Mouse (Mus musculus) CH12.LX (cell line): ENCODE measurements at regions not wholly inside any gene's neighbourhood (a gene's known extent, or its start where the extent isn't known, plus 50 kb on each side); places are given as distances from the start of the nearest gene placed in this dataset.
A peak's percentile ranks its signal among the peaks of the same experiment; 100 is the strongest.

Source experiments
- DNase-seq: peaks from one replicate; pipeline ENCODE4 v3.0.0-alpha.2; 2013; ENCODE audit errors: extremely low read depth
- H3K27ac ChIP-seq: 2 replicates; pipeline ENCODE4 v1.5.1; 2012; ENCODE audit warnings: low read depth, mild to moderate bottlenecking, control low read depth, moderate library complexity; ENCODE audit not compliant: insufficient read depth
- H3K27me3 ChIP-seq: replicated peaks from 2 replicates; pipeline ENCODE3; 2012; ENCODE audit warnings: inconsistent platforms
- H3K36me3 ChIP-seq, 2 experiments: replicated peaks in 1 of 2; 2 replicates each; pipeline versions ENCODE3 to v1.6.1; 2012; ENCODE audit warnings: inconsistent platforms in 1 of 2, low read length in 1 of 2, mild to moderate bottlenecking in 1 of 2, mixed read lengths in 1 of 2, moderate library complexity in 1 of 2; ENCODE audit not compliant: control insufficient read depth in 1 of 2, insufficient read depth in 1 of 2
- H3K4me1 ChIP-seq, 2 experiments: 2 replicates each; pipeline ENCODE4 v1.6.1; 2012; ENCODE audit warnings: inconsistent platforms in 1 of 2, moderate library complexity in 1 of 2; ENCODE audit not compliant: insufficient read depth in 2 of 2, control insufficient read depth in 1 of 2
- H3K4me2 ChIP-seq: 2 replicates; pipeline ENCODE4 v1.6.1; 2012; ENCODE audit warnings: low read depth, mild to moderate bottlenecking, control low read depth; ENCODE audit not compliant: poor library complexity, insufficient read depth, severe bottlenecking
- H3K4me3 ChIP-seq, 3 experiments: fragments of 150-350 bp in 1 of 3; sonication (generic) in 1 of 3; replicated peaks in 1 of 3; 2 replicates each; pipeline versions ENCODE3 to v1.5.1; 2011 to 2012; ENCODE audit warnings: low read depth in 2 of 3, low read length in 2 of 3, mild to moderate bottlenecking in 2 of 3, moderate library complexity in 2 of 3, control low read depth in 1 of 3, improper control_type of control experiment in 1 of 3, inconsistent platforms in 1 of 3, mixed read lengths in 1 of 3; ENCODE audit not compliant: poor library complexity in 1 of 3
- H3K79me2 ChIP-seq: replicated peaks from 2 replicates; pipeline ENCODE4 v1.6.1; 2012; ENCODE audit warnings: mild to moderate bottlenecking, moderate library complexity; ENCODE audit not compliant: control insufficient read depth, poor library complexity, insufficient read depth, severe bottlenecking; ENCODE audit errors: extremely low read depth
- H3K9ac ChIP-seq: 2 replicates; pipeline ENCODE4 v1.6.1; 2012; ENCODE audit warnings: low read depth, mild to moderate bottlenecking, control low read depth, moderate library complexity; ENCODE audit not compliant: insufficient read depth
- H3K9me3 ChIP-seq: replicated peaks from 2 replicates; pipeline ENCODE3; 2012; ENCODE audit warnings: low read length, inconsistent platforms, mixed read lengths
- BHLHE40 ChIP-seq: IDR thresholded peaks from 2 replicates; pipeline ENCODE4 v1.6.1; 2011; ENCODE audit warnings: mild to moderate bottlenecking, low read depth, low read length, improper control_type of control experiment
- CHD1 ChIP-seq: IDR thresholded peaks from 2 replicates; pipeline ENCODE4 v1.6.1; 2012; ENCODE audit warnings: low read depth, low read length, improper control_type of control experiment, inconsistent platforms
- CHD2 ChIP-seq: IDR thresholded peaks from 2 replicates; pipeline ENCODE4 v1.6.1; 2011; ENCODE audit warnings: low read length, improper control_type of control experiment
- CTCF ChIP-seq, 2 experiments: IDR thresholded peaks in 1 of 2; conservative IDR thresholded peaks in 1 of 2; 2 replicates each; pipeline ENCODE4 v1.5.1; 2011 to 2012; ENCODE audit warnings: low read depth in 2 of 2, low read length in 2 of 2, improper control_type of control experiment in 1 of 2, inconsistent platforms in 1 of 2, mild to moderate bottlenecking in 1 of 2, moderate library complexity in 1 of 2
- E2F4 ChIP-seq: IDR thresholded peaks from 2 replicates; pipeline ENCODE4 v1.6.1; 2011; ENCODE audit warnings: low read depth, low read length, improper control_type of control experiment; ENCODE audit not compliant: insufficient replicate concordance
- ELF1 ChIP-seq: IDR thresholded peaks from 2 replicates; pipeline ENCODE4 v1.6.1; 2014; ENCODE audit warnings: low read depth, mild to moderate bottlenecking, inconsistent platforms, low read length, improper control_type of control experiment
- EP300 ChIP-seq: IDR thresholded peaks from 2 replicates; pipeline ENCODE4 v1.6.1; 2011; ENCODE audit warnings: low read length, improper control_type of control experiment
- ETS1 ChIP-seq: conservative IDR thresholded peaks from 2 replicates; pipeline ENCODE4 v1.6.1; 2012; ENCODE audit warnings: low read depth, mild to moderate bottlenecking, inconsistent platforms, low read length, improper control_type of control experiment, moderate library complexity
- GABPA ChIP-seq: IDR thresholded peaks from 2 replicates; pipeline ENCODE4 v1.6.1; 2012; ENCODE audit warnings: low read depth, low read length, improper control_type of control experiment, inconsistent platforms; ENCODE audit not compliant: insufficient replicate concordance
- HCFC1 ChIP-seq: IDR thresholded peaks from 2 replicates; pipeline ENCODE4 v1.6.1; 2012; ENCODE audit warnings: low read depth, mild to moderate bottlenecking, inconsistent platforms, low read length, improper control_type of control experiment
- IRF4 ChIP-seq: IDR thresholded peaks from 2 replicates; pipeline ENCODE4 v1.6.1; 2014; ENCODE audit warnings: low read depth, mild to moderate bottlenecking, inconsistent platforms, low read length, improper control_type of control experiment
- JUN ChIP-seq: IDR thresholded peaks from 2 replicates; pipeline ENCODE4 v1.6.1; 2011; ENCODE audit warnings: low read depth, mild to moderate bottlenecking, low read length, improper control_type of control experiment, moderate library complexity; ENCODE audit not compliant: insufficient read depth
- JUND ChIP-seq: conservative IDR thresholded peaks from 2 replicates; pipeline ENCODE4 v1.6.1; 2011; ENCODE audit warnings: low read depth, low read length, improper control_type of control experiment
- KAT2A ChIP-seq: IDR thresholded peaks from 2 replicates; pipeline ENCODE4 v1.6.1; 2012; ENCODE audit warnings: low read length, improper control_type of control experiment, inconsistent platforms; ENCODE audit not compliant: insufficient replicate concordance
- MAFK ChIP-seq: IDR thresholded peaks from 2 replicates; pipeline ENCODE4 v1.6.1; 2011; ENCODE audit warnings: low read length, improper control_type of control experiment; ENCODE audit not compliant: insufficient replicate concordance
- MAX ChIP-seq: IDR thresholded peaks from 2 replicates; pipeline ENCODE4 v1.6.1; 2011; ENCODE audit warnings: low read length, improper control_type of control experiment
- MAZ ChIP-seq: IDR thresholded peaks from 2 replicates; pipeline ENCODE4 v1.6.1; 2012; ENCODE audit warnings: low read depth, mild to moderate bottlenecking, inconsistent platforms, low read length, improper control_type of control experiment, moderate library complexity
- MEF2A ChIP-seq: IDR thresholded peaks from 2 replicates; pipeline ENCODE4 v1.6.1; 2014; ENCODE audit warnings: low read depth, mild to moderate bottlenecking, inconsistent platforms, low read length, improper control_type of control experiment, borderline replicate concordance
- MXI1 ChIP-seq: IDR thresholded peaks from 2 replicates; pipeline ENCODE4 v1.6.1; 2011; ENCODE audit warnings: mild to moderate bottlenecking, low read depth, low read length, improper control_type of control experiment
- MYC ChIP-seq: IDR thresholded peaks from 2 replicates; pipeline ENCODE4 v1.6.1; 2011; ENCODE audit warnings: low read depth, mild to moderate bottlenecking, improper control_type of control experiment, low read length
- NELFE ChIP-seq: IDR thresholded peaks from 2 replicates; pipeline ENCODE4 v1.6.1; 2011; ENCODE audit warnings: low read depth, low read length, improper control_type of control experiment
- NRF1 ChIP-seq: IDR thresholded peaks from 2 replicates; pipeline ENCODE4 v1.6.1; 2014; ENCODE audit warnings: low read depth, mild to moderate bottlenecking, inconsistent platforms, low read length, improper control_type of control experiment, moderate library complexity
- PAX5 ChIP-seq: IDR thresholded peaks from 2 replicates; pipeline ENCODE4 v1.6.1; 2012; ENCODE audit warnings: low read length, inconsistent platforms, mixed read lengths
- POLR2A ChIP-seq: IDR thresholded peaks from 2 replicates; pipeline ENCODE4 v1.6.1; 2011; ENCODE audit warnings: low read depth, mild to moderate bottlenecking, improper control_type of control experiment, low read length
- POLR2AphosphoS2 ChIP-seq: IDR thresholded peaks from 2 replicates; pipeline ENCODE4 v1.6.1; 2011; ENCODE audit warnings: low read depth, low read length, improper control_type of control experiment
- RAD21 ChIP-seq: IDR thresholded peaks from 2 replicates; pipeline ENCODE4 v1.6.1; 2011; ENCODE audit warnings: low read depth, mild to moderate bottlenecking, low read length, improper control_type of control experiment, moderate library complexity
- RCOR1 ChIP-seq: conservative IDR thresholded peaks from 2 replicates; pipeline ENCODE4 v1.6.1; 2012; ENCODE audit warnings: low read depth, mild to moderate bottlenecking, inconsistent platforms, low read length, improper control_type of control experiment
- SIN3A ChIP-seq: IDR thresholded peaks from 2 replicates; pipeline ENCODE4 v1.6.1; 2012; ENCODE audit warnings: low read length, improper control_type of control experiment, inconsistent platforms
- SMC3 ChIP-seq: IDR thresholded peaks from 2 replicates; pipeline ENCODE4 v1.6.1; 2011; ENCODE audit warnings: low read depth, low read length, improper control_type of control experiment
- TBP ChIP-seq: conservative IDR thresholded peaks from 2 replicates; pipeline ENCODE4 v1.6.1; 2011; ENCODE audit warnings: low read depth, low read length, improper control_type of control experiment
- TCF12 ChIP-seq: IDR thresholded peaks from 2 replicates; pipeline ENCODE4 v1.6.1; 2014; ENCODE audit warnings: low read depth, mild to moderate bottlenecking, inconsistent platforms, low read length, improper control_type of control experiment
- UBTF ChIP-seq: IDR thresholded peaks from 2 replicates; pipeline ENCODE4 v1.6.1; 2012; ENCODE audit warnings: low read depth, mild to moderate bottlenecking, inconsistent platforms, low read length, improper control_type of control experiment, moderate library complexity
- USF1 ChIP-seq: IDR thresholded peaks from 2 replicates; pipeline ENCODE4 v1.6.1; 2014; ENCODE audit warnings: low read depth, mild to moderate bottlenecking, inconsistent platforms, low read length, improper control_type of control experiment
- USF2 ChIP-seq: conservative IDR thresholded peaks from 2 replicates; pipeline ENCODE4 v1.6.1; 2011; ENCODE audit warnings: low read depth, low read length, improper control_type of control experiment
- ZC3H11A ChIP-seq: IDR thresholded peaks from 2 replicates; pipeline ENCODE4 v1.6.1; 2012; ENCODE audit warnings: low read depth, mild to moderate bottlenecking, inconsistent platforms, low read length, improper control_type of control experiment
- ZKSCAN1 ChIP-seq: IDR thresholded peaks from 2 replicates; pipeline ENCODE4 v1.6.1; 2012; ENCODE audit warnings: low read depth, inconsistent platforms, low read length, improper control_type of control experiment, borderline replicate concordance
- ZMIZ1 ChIP-seq: IDR thresholded peaks from 2 replicates; pipeline ENCODE4 v1.6.1; 2012; ENCODE audit warnings: low read depth, mild to moderate bottlenecking, inconsistent platforms, low read length, improper control_type of control experiment
- ZNF384 ChIP-seq: IDR thresholded peaks from 2 replicates; pipeline ENCODE4 v1.6.1; 2012; ENCODE audit warnings: low read depth, low read length, improper control_type of control experiment, inconsistent platforms
- dilution Hi-C: fragments of 300-500 bp; cut with MboI; formaldehyde crosslinking; loops from 2 replicates; pipeline ENCODE4 v1.14.3; 2020; ENCODE audit warnings: low sequenced_read_pairs; ENCODE audit not compliant: extremely low pct_unique_long_range_greater_than_20kb, extremely low pct_ligation_motif_present
- in situ Hi-C: fragments of 300-500 bp; cut with MboI; formaldehyde crosslinking; loops from 3 replicates; pipeline ENCODE4 v1.14.3; 2019; ENCODE audit warnings: low sequenced_read_pairs, low pct_ligation_motif_present, low pct_unique_long_range_greater_than_20kb, mixed read lengths

DNA sequence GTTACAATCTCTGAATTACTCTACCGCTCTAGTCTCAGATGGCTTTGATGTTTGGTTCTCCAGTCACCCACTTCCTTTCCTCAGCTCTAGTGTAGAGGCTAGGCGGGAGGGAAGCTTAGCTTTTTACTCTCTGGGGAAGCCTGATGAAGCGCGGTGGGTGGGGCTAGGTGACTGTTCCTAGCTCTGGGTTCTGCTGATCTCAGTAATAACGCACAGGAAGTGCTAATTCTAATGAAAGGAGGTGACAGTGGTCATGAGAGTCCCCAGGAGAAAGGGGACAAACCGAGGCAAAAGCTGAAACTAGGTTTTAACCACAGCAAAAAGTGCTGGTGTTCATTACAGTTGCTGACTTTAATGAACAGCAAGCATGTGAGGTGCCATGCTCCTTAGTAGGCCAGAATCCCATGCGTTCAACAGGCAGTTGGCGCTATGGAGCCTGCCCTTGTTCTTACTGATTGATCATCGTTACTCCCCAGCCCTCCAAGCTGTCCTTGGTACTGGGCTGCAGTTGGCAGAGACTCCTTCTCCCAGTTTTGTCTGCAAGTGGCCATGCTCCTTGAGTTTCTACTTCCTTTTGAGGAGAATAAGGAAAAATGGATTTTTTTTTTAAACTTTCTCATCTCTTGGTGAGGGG is 687.9 kb upstream of the Car8 start:
- in situ Hi-C loops, result loop anchor here (10.0 kb wide), 1 partner anchor 222 kb away; no protein-coding TSS in a partner anchor
- dilution Hi-C loops, result no loop called here
- Histone ChIP-seq H3K9ac (peak overlapping the region; percentile 20), H3K27me3 (no peaks in the 10 kb centered on the region), H3K79me2 (no peaks in the 10 kb centered on the region), H3K4me3 (peak overlapping the region in 2 of 3 experiments; percentile 12 to 38), H3K4me1 (peaks cover 40 to 74% of the 10 kb centered on the region in 2 experiments), H3K36me3 (peaks cover 0 to 15% of the 10 kb centered on the region in 2 experiments), H3K9me3 (no peaks in the 10 kb centered on the region), H3K27ac (peak overlapping the region; percentile 96), H3K4me2 (peak overlapping the region; percentile 61)
- TF ChIP-seq TBP (peak; percentile 79), USF1 (no peak), CHD1 (no peak; the same call in 1 of the 2 replicates), IRF4 (peak; percentile 63; the same call in 1 of the 2 replicates), ZNF384 (no peak), NRF1 (no peak), MAFK (peak; percentile 84; the same call in 1 of the 2 replicates), PAX5 (no peak), POLR2A (peak; percentile 46), BHLHE40 (peak; percentile 66), USF2 (no peak), SIN3A (0 out of 2 replicates have a peak, but pooled peaks have one; percentile 25), KAT2A (no peak), E2F4 (peak; percentile 75; the same call in 1 of the 2 replicates), MAX (no peak), CHD2 (no peak), HCFC1 (no peak), ZMIZ1 (0 out of 2 replicates have a peak, but pooled peaks have one; percentile 22), ETS1 (peak; percentile 82), GABPA (no peak), RCOR1 (no peak), JUND (no peak), MYC (peak; percentile 73), ZC3H11A (no peak), POLR2AphosphoS2 (no peak), JUN (no peak), EP300 (no peak; the same call in 1 of the 2 replicates), NELFE (peak; percentile 46; the same call in 1 of the 2 replicates), RAD21 (no peak; the same call in none of the 2 replicates), UBTF (no peak), TCF12 (0 out of 2 replicates have a peak, but pooled peaks have one; percentile 26), MAZ (peak; percentile 81; the same call in 1 of the 2 replicates), SMC3 (no peak; the same call in 1 of the 2 replicates), CTCF (conservative IDR thresholded peaks at IDR 0.05 in 1 of 2, IDR thresholded peaks at IDR 0.05 in 1 of 2; ENCODE audit: low read depth in 2 of 2, low read length in 2 of 2) (peak in 1 of 2 experiments; percentile 28; a peak in 1 of 4 replicates), ZKSCAN1 (no peak), MXI1 (peak; percentile 52), MEF2A (0 out of 2 replicates have a peak, but pooled peaks have one; percentile 57), ELF1 (peak; percentile 57)
- DNase-seq, result peak; percentile 95
